Mouse (Mus musculus): Measurements from ENCODE around the gene Sema4g. TPM values are rescaled to one million over a fixed set of nuclear protein-coding genes. Genes with fewer than 3 reads are reported as not detected.
A peak's percentile ranks its signal among the peaks of the same experiment; 100 is the strongest.

The Sema4g gene
- total and polyA plus RNA-seq, 2 experiments, result 58.5 to 566 TPM

GRCm38 (mm10) chr19:45015518-45016281 is 26.8 kb downstream of the Sema4g start:
- Histone ChIP-seq H3K4me1 (ENCODE audit: control insufficient read depth, insufficient read depth, low read length) (peaks cover 16% of the 10 kb centered on the region), H3K27me3 (ENCODE audit: control insufficient read depth, insufficient read depth, low read length) (no peaks in the 10 kb centered on the region), H3K9ac (ENCODE audit: low read depth, low read length) (peak overlapping the region; percentile 79), H3K4me3 (ENCODE audit: insufficient read depth, low read depth, low read length) (peak overlapping the region; percentile 73), H3K79me2 (ENCODE audit: control insufficient read depth, insufficient read depth, low read length) (peaks cover 10% of the 10 kb centered on the region; the same call in 1 of the 2 replicates), H3K36me3 (ENCODE audit: control insufficient read depth, insufficient read depth, low read length) (peaks cover 3% of the 10 kb centered on the region; the same call in 1 of the 2 replicates), H3K27ac (replicated peaks; ENCODE audit: insufficient read depth, low read depth, low read length) (peak overlapping the region; percentile 91)
- under 1% methylated on average over 34 of the region's 34 CpGs for WGBS
- DNase-seq (ENCODE audit: extremely low read depth, low read depth, low spot score), result peak; percentile 53
- TF ChIP-seq POLR2A (IDR thresholded peaks at IDR 0.05; ENCODE audit: extremely low read depth, insufficient read depth, low read length) (no peak), CTCF (IDR thresholded peaks at IDR 0.05; ENCODE audit: low read depth, low read length) (no peak)

- peak overlapping the region; percentile 91 for H3K27ac ChIP-seq (replicated peaks; ENCODE audit: insufficient read depth, low read depth, low read length)
- peaks cover 15% of the 10 kb centered on the region; the same call in 1 of the 2 replicates for H3K79me2 ChIP-seq (ENCODE audit: control insufficient read depth, insufficient read depth, low read length)
- TF ChIP-seq CTCF (IDR thresholded peaks at IDR 0.05; ENCODE audit: low read depth, low read length) (no peak), POLR2A (IDR thresholded peaks at IDR 0.05; ENCODE audit: extremely low read depth, insufficient read depth, low read length) (0 out of 2 replicates have a peak, but pooled peaks have one; percentile 12)
- H3K4me3 ChIP-seq (ENCODE audit: insufficient read depth, low read depth, low read length), result peak overlapping the region; percentile 73
- H3K9ac ChIP-seq (ENCODE audit: low read depth, low read length), result peak overlapping the region; percentile 79
- no peaks in the 10 kb centered on the region for H3K27me3 ChIP-seq (ENCODE audit: control insufficient read depth, insufficient read depth, low read length)
- WGBS, result 1% methylated on average over 18 of the region's 18 CpGs
- peak; percentile 64 for DNase-seq (ENCODE audit: extremely low read depth, low read depth, low spot score)
- peaks cover 16% of the 10 kb centered on the region for H3K4me1 ChIP-seq (ENCODE audit: control insufficient read depth, insufficient read depth, low read length)
- H3K36me3 ChIP-seq (ENCODE audit: control insufficient read depth, insufficient read depth, low read length), result peaks cover 3% of the 10 kb centered on the region; the same call in 1 of the 2 replicates
These were observed 27.7 kb downstream of the Sema4g start for GRCm38 (mm10) chr19:45016341-45017215.

- Histone ChIP-seq H3K9ac (ENCODE audit: low read depth, low read length) (peak overlapping the region; percentile 67), H3K4me3 (ENCODE audit: insufficient read depth, low read depth, low read length) (peak overlapping the region; percentile 63), H3K27me3 (ENCODE audit: control insufficient read depth, insufficient read depth, low read length) (no peaks in the 10 kb centered on the region), H3K36me3 (ENCODE audit: control insufficient read depth, insufficient read depth, low read length) (no peaks in the 10 kb centered on the region), H3K27ac (replicated peaks; ENCODE audit: insufficient read depth, low read depth, low read length) (peak overlapping the region; percentile 67), H3K4me1 (ENCODE audit: control insufficient read depth, insufficient read depth, low read length) (peaks cover 16% of the 10 kb centered on the region), H3K79me2 (ENCODE audit: control insufficient read depth, insufficient read depth, low read length) (peaks cover 16% of the 10 kb centered on the region; the same call in 1 of the 2 replicates)
- DNase-seq (ENCODE audit: extremely low read depth, low read depth, low spot score), result peak; percentile 62
- TF ChIP-seq CTCF (IDR thresholded peaks at IDR 0.05; ENCODE audit: low read depth, low read length) (peak; percentile 50), POLR2A (IDR thresholded peaks at IDR 0.05; ENCODE audit: extremely low read depth, insufficient read depth, low read length) (no peak)
- under 1% methylated on average over 19 of the region's 27 CpGs for WGBS
These were observed 28.4 kb downstream of the Sema4g start for GRCm38 (mm10) chr19:45017216-45017771.

DNA sequence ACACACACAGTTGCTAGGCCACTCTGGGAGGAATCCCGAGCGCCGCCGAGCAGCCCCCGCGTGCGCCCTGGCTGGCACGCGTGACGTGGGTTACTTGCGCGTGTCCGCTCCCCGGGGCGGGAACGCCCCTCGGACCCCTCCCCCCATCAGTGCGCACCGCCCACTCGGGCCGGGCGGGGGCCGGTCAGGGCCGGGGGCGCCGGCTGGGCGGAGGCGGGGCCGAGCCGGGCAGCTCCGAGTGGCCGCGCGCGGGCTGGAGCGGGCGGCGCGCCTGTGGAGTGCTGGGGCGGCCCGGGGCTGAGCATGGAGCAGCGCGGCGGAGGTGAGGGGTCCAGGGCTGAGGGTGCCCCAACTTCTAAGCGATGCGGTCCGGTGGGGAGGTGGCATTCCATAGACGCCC is 29.0 kb downstream of the Sema4g start:
- WGBS, result 2% methylated on average over 39 of the region's 48 CpGs
- peak overlapping the region; percentile 62 for H3K27ac ChIP-seq (replicated peaks; ENCODE audit: insufficient read depth, low read depth, low read length)
- H3K4me1 ChIP-seq (ENCODE audit: control insufficient read depth, insufficient read depth, low read length), result peaks cover 16% of the 10 kb centered on the region
- peak overlapping the region; percentile 63 for H3K4me3 ChIP-seq (ENCODE audit: insufficient read depth, low read depth, low read length)
- H3K9ac ChIP-seq (ENCODE audit: low read depth, low read length), result peak overlapping the region; percentile 67
- no peaks in the 10 kb centered on the region for H3K27me3 ChIP-seq (ENCODE audit: control insufficient read depth, insufficient read depth, low read length)
- H3K79me2 ChIP-seq (ENCODE audit: control insufficient read depth, insufficient read depth, low read length), result peaks cover 16% of the 10 kb centered on the region; the same call in 1 of the 2 replicates
- DNase-seq (ENCODE audit: extremely low read depth, low read depth, low spot score), result no peak
- TF ChIP-seq CTCF (IDR thresholded peaks at IDR 0.05; ENCODE audit: low read depth, low read length), result no peak
- no peak for TF ChIP-seq POLR2A (IDR thresholded peaks at IDR 0.05; ENCODE audit: extremely low read depth, insufficient read depth, low read length)
- 0 out of 2 replicates have a peak, but pooled peaks cover 3% of the 10 kb centered on the region for H3K36me3 ChIP-seq (ENCODE audit: control insufficient read depth, insufficient read depth, low read length)

GRCm38 (mm10) chr19:45018351-45018831 is 29.5 kb downstream of the Sema4g start:
- H3K27me3 ChIP-seq (ENCODE audit: control insufficient read depth, insufficient read depth, low read length), result no peaks in the 10 kb centered on the region
- H3K27ac ChIP-seq (replicated peaks; ENCODE audit: insufficient read depth, low read depth, low read length), result peak overlapping the region; percentile 58
- TF ChIP-seq CTCF (IDR thresholded peaks at IDR 0.05; ENCODE audit: low read depth, low read length) (no peak), POLR2A (IDR thresholded peaks at IDR 0.05; ENCODE audit: extremely low read depth, insufficient read depth, low read length) (no peak)
- peaks cover 16% of the 10 kb centered on the region; the same call in 1 of the 2 replicates for H3K79me2 ChIP-seq (ENCODE audit: control insufficient read depth, insufficient read depth, low read length)
- H3K4me3 ChIP-seq (ENCODE audit: insufficient read depth, low read depth, low read length), result peak overlapping the region; percentile 63
- H3K9ac ChIP-seq (ENCODE audit: low read depth, low read length), result peak overlapping the region; percentile 67
- 0 out of 2 replicates have a peak, but pooled peaks cover 3% of the 10 kb centered on the region for H3K36me3 ChIP-seq (ENCODE audit: control insufficient read depth, insufficient read depth, low read length)
- WGBS, result 29% methylated on average over 13 of the region's 13 CpGs
- peaks cover 16% of the 10 kb centered on the region for H3K4me1 ChIP-seq (ENCODE audit: control insufficient read depth, insufficient read depth, low read length)
- no peak for DNase-seq (ENCODE audit: extremely low read depth, low read depth, low spot score)
